Mouse (Mus musculus) heart, postnatal 0 days (tissue): ENCODE data around the gene Haus5. TPM values are rescaled to one million over a fixed set of nuclear protein-coding genes. Genes with fewer than 3 reads are reported as not detected.
A peak's percentile ranks its signal among the peaks of the same experiment; 100 is the strongest.

ENCODE experiments used
- ATAC-seq: fragments of 200-750 bp; cut with Nextera tagmentation; 2 replicates; pipeline ENCODE4 v1.8.0; 2017; ENCODE audit warnings: low read depth, moderate number of reproducible peaks, moderate library complexity; ENCODE audit not compliant: insufficient read depth
- DNase-seq: peaks from one replicate; pipeline ENCODE4 v3.0.0-alpha.2; 2016; ENCODE audit warnings: low spot score
- H3K27ac ChIP-seq: fragments of 300-500 bp; sonication (generic); 2 replicates; pipeline ENCODE4 v1.5.1; 2014; ENCODE audit warnings: low read depth, mild to moderate bottlenecking
- H3K27me3 ChIP-seq: fragments of 300-500 bp; sonication (generic); 2 replicates; pipeline ENCODE4 v1.6.1; 2014; ENCODE audit warnings: low read length, mixed read lengths; ENCODE audit not compliant: control insufficient read depth, insufficient read depth
- H3K36me3 ChIP-seq: fragments of 300-500 bp; sonication (generic); replicated peaks from 2 replicates; pipeline ENCODE4 v1.6.1; 2014; ENCODE audit warnings: low read length, mixed read lengths; ENCODE audit not compliant: control insufficient read depth, insufficient read depth
- H3K4me1 ChIP-seq: fragments of 300-500 bp; sonication (generic); 2 replicates; pipeline ENCODE4 v1.6.1; 2014; ENCODE audit warnings: antibody characterized with exemption; ENCODE audit not compliant: control insufficient read depth, insufficient read depth
- H3K4me2 ChIP-seq: fragments of 300-500 bp; sonication (generic); 2 replicates; pipeline ENCODE4 v1.6.1; 2014; ENCODE audit warnings: low read depth, mild to moderate bottlenecking, low read length, moderate library complexity
- H3K4me3 ChIP-seq: fragments of 300-500 bp; sonication (generic); 2 replicates; pipeline ENCODE4 v1.5.1; 2014; ENCODE audit warnings: low read depth, low read length
- H3K9ac ChIP-seq: fragments of 300-500 bp; sonication (generic); replicated peaks from 2 replicates; pipeline ENCODE4 v1.6.1; 2014; ENCODE audit warnings: low read depth, low read length, mixed read lengths
- H3K9me3 ChIP-seq: fragments of 300-500 bp; sonication (generic); replicated peaks from 2 replicates; pipeline ENCODE4 v1.6.1; 2016; ENCODE audit warnings: low read length; ENCODE audit not compliant: control insufficient read depth
- CTCF ChIP-seq: IDR thresholded peaks from 2 replicates; pipeline ENCODE4 v1.5.1; 2016; ENCODE audit warnings: antibody characterized with exemption, control low read depth, low read depth
- EP300 ChIP-seq: IDR thresholded peaks from 2 replicates; pipeline ENCODE4 v1.6.1; 2016; ENCODE audit warnings: antibody characterized with exemption, low read depth
- WGBS: fragments of 180-500 bp; shearing (Covaris S2); extraction: QIAGEN DNeasy Blood & Tissue Kit; methylation state at CpG from one replicate; pipeline ENCODE4 v1.1.7; 2014; 5-methylcytosine and 5-hydroxymethylcytosine counted together
- polyA plus RNA-seq: library from polyadenylated mRNA; unstranded; fragments of >200 nt; fragmentation: Nextera tagmentation; extraction: Ambion mirVana; gene quantifications from 2 replicates; pipeline ENCODE4 v1.2.1, GENCODE M21; 2015
- total RNA-seq: library from RNA; depleted of rRNA; stranded (reverse); fragments of >200 nt; gene quantifications from 2 replicates; pipeline ENCODE4 v1.2.3, GENCODE M21; 2014; ENCODE audit warnings: low replicate concordance

Gene Haus5
- total and polyA plus RNA-seq, 2 experiments from 2014 or later: 9.5 to 19.8 TPM

- TF ChIP-seq CTCF: no peak
- TF ChIP-seq EP300: no peak
- ATAC-seq: no peak
- H3K27ac ChIP-seq: no peak within 1 kb of the TSS
- WGBS: 8% methylated on average over 5 of the region's 5 CpGs
- DNase-seq: no peak
- H3K27me3 ChIP-seq: peaks cover 53% of the 10 kb centered on the region
- H3K36me3 ChIP-seq: peaks cover 9% of the 10 kb centered on the region
- peak within 1 kb of the TSS; percentile 10; the same call in 1 of the 2 replicates for H3K4me3 ChIP-seq
- H3K9ac ChIP-seq: no peak within 1 kb of the TSS
- H3K4me2 ChIP-seq: peak within 1 kb of the TSS; percentile 12; the same call in 1 of the 2 replicates
- no peaks in the 10 kb centered on the region for H3K4me1 ChIP-seq
- no peaks in the 10 kb centered on the region for H3K9me3 ChIP-seq
Measured at GRCm38 (mm10) chr7:30635752-30636151, 29.0 kb downstream of the Haus5 start, which contains the start of gene Etv2. Gene Etv2 (minus strand): TSS chr7:30635852.

- DNase-seq (no peak), ATAC-seq (peak; percentile 73)
- under 1% methylated on average over 20 of the region's 20 CpGs for WGBS
- H3K9me3 ChIP-seq: no peaks in the 10 kb centered on the region
- no peak overlapping the region for H3K9ac ChIP-seq
- TF ChIP-seq CTCF (peak; percentile 56), EP300 (no peak)
- peak overlapping the region; percentile 12; the same call in 1 of the 2 replicates for H3K4me2 ChIP-seq
- H3K27ac ChIP-seq: no peak overlapping the region
- H3K4me3 ChIP-seq: peak overlapping the region; percentile 10; the same call in 1 of the 2 replicates
- peaks cover 53% of the 10 kb centered on the region for H3K27me3 ChIP-seq
- H3K36me3 ChIP-seq: no peaks in the 10 kb centered on the region
- no peaks in the 10 kb centered on the region for H3K4me1 ChIP-seq
Measured at GRCm38 (mm10) chr7:30634621-30635020, 30.2 kb downstream of the Haus5 start.

- H3K9me3 ChIP-seq: no peaks in the 10 kb centered on the region
- no peak for TF ChIP-seq CTCF
- no peak for TF ChIP-seq EP300
- ATAC-seq (no peak), DNase-seq (no peak)
- 8% methylated on average over 27 of the region's 27 CpGs for WGBS
- H3K36me3 ChIP-seq: no peaks in the 10 kb centered on the region
- H3K4me2 ChIP-seq: no peak overlapping the region
- H3K9ac ChIP-seq: no peak overlapping the region
- H3K4me1 ChIP-seq: no peaks in the 10 kb centered on the region
- no peak overlapping the region for H3K27ac ChIP-seq
- H3K4me3 ChIP-seq: no peak overlapping the region
- peaks cover 53% of the 10 kb centered on the region for H3K27me3 ChIP-seq
Measured at GRCm38 (mm10) chr7:30633762-30634412, 30.9 kb downstream of the Haus5 start.

- Histone ChIP-seq H3K27me3 (peaks cover 25% of the 10 kb centered on the region), H3K9me3 (no peaks in the 10 kb centered on the region), H3K9ac (no peak overlapping the region), H3K27ac (no peak overlapping the region), H3K4me3 (no peak overlapping the region), H3K4me1 (peaks cover 10% of the 10 kb centered on the region; the same call in 1 of the 2 replicates), H3K36me3 (peaks cover 5% of the 10 kb centered on the region; the same call in 1 of the 2 replicates), H3K4me2 (no peak overlapping the region)
- ATAC-seq (no peak), DNase-seq (no peak)
- no peak for TF ChIP-seq CTCF
- TF ChIP-seq EP300: no peak
Measured at GRCm38 (mm10) chr7:30629013-30629412, 35.8 kb downstream of the Haus5 start.

DNA sequence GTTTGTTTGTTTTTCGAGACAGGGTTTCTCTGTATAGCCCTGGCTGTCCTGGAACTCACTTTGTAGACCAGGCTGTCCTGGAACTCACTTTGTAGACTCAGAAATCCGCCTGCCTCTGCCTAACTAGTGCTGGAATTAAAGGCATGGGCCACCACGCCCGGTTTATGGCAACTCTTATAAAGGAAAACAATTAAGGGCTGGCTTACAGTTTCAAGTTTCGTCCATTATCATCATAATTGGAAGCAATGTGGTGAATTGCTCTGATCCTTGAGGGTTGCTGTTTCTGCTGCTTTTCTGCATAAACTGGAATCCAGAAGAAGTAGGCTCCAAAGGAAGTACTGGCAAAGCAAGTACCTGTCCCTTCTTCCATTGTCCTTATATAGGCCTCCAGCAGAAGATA lies 38.1 kb downstream of the Haus5 start:
- TF ChIP-seq EP300 (no peak), CTCF (no peak)
- no peak overlapping the region for H3K4me3 ChIP-seq
- 0 out of 2 replicates have a peak, but pooled peaks cover 3% of the 10 kb centered on the region for H3K27me3 ChIP-seq
- H3K36me3 ChIP-seq: peaks cover 29% of the 10 kb centered on the region
- peaks cover 10% of the 10 kb centered on the region; the same call in 1 of the 2 replicates for H3K4me1 ChIP-seq
- no peak for DNase-seq
- 84% methylated on average over 5 of the region's 5 CpGs for WGBS
- no peak overlapping the region for H3K4me2 ChIP-seq
- H3K9ac ChIP-seq: no peak overlapping the region
- no peak overlapping the region for H3K27ac ChIP-seq
- ATAC-seq: no peak
- no peaks in the 10 kb centered on the region for H3K9me3 ChIP-seq
